Mouse (Mus musculus): ENCODE results near the gene Pknox2. TPM values are rescaled to one million over a fixed set of nuclear protein-coding genes. Genes with fewer than 3 reads are reported as not detected.

The Pknox2 gene
- polyA plus RNA-seq, 1 experiment from 2014 or later: 11.4 TPM

DNA sequence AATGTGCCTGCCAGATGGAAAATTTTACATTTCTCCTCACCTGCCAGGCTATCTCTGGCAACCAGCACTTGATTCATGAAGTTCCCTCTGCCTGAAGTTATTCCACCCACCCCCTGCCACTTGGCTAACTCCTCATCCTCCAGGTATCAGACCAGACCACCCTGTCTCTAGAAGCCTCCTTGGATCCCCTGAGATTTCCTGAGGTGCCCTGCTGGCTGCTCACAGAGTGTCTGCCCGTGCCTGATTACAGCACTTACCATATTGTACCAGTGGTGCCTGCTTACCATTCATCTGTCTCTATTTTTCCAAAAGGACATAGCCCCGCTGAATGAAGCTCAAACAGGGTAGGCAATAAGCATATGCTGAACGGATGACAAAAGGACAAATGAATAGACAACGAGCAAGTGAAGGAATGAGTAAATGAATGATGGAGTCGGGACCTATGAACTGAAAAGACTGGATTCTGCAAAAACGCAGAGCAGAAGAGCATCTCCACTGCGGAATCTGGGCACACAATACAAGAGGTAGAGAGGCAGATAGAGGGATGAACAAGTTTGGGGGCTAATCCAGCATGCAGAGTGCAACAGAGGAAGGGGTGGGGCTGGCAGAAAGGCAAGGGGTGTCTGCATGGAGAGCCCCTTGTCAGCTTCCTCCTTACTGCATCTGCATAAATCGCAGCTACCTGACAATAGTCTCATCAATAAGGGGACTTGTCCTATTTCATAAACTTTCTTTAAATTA, 80.3 kb downstream of the Pknox2 start:
- Histone ChIP-seq H3K4me1 (0 out of 2 replicates have a peak, but pooled peaks cover 3% of the 10 kb centered on the region), H3K27ac (no peak overlapping the region), H3K27me3 (no peaks in the 10 kb centered on the region), H3K9ac (no peak overlapping the region), H3K9me3 (no peaks in the 10 kb centered on the region), H3K36me3 (no peaks in the 10 kb centered on the region), H3K4me2 (no peak overlapping the region), H3K4me3 (no peak overlapping the region)
- WGBS: 73% methylated on average over 8 of the region's 8 CpGs
- ATAC-seq (ENCODE audit: borderline replicate concordance, extremely low read depth, low FRiP score, low TSS enrichment): no peak

GRCm38 (mm10) chr9:37061627-37062026, 85.6 kb downstream of the Pknox2 start:
- Histone ChIP-seq H3K36me3 (no peaks in the 10 kb centered on the region), H3K27ac (no peak overlapping the region), H3K27me3 (no peaks in the 10 kb centered on the region), H3K9ac (no peak overlapping the region), H3K4me3 (no peak overlapping the region), H3K9me3 (no peaks in the 10 kb centered on the region), H3K4me1 (0 out of 2 replicates have a peak, but pooled peaks cover 9% of the 10 kb centered on the region), H3K4me2 (no peak overlapping the region)
- 51% methylated on average over 2 of the region's 2 CpGs for WGBS
- no peak for ATAC-seq (ENCODE audit: borderline replicate concordance, extremely low read depth, low FRiP score, low TSS enrichment)

DNA sequence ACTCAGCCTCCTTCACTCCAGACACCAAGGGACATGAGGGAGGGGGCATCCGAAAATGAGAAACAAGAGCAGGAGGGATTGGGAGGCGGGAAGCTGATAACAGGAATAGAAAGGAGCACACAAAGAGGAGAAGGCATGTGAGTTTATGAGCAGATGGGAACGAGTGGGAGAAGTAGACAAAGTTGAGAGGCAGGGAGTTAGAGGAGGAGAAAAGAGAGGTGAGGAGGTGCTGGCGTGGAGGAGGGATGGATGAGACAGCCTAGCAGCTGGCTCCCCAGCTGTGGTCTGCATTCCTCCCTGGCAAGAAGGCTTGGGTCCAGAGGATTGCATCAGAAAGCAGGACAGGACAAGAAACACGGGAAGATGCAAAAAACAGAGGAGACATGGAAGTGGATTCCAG, 92.5 kb downstream of the Pknox2 start:
- H3K9ac ChIP-seq: no peak overlapping the region
- H3K4me3 ChIP-seq: no peak overlapping the region
- no peaks in the 10 kb centered on the region for H3K27me3 ChIP-seq
- WGBS: 17% methylated on average over 5 of the region's 5 CpGs
- peak; percentile 36; the same call in 1 of the 2 replicates for ATAC-seq (ENCODE audit: borderline replicate concordance, extremely low read depth, low FRiP score, low TSS enrichment)
- H3K4me2 ChIP-seq: peak overlapping the region; percentile 49
- peak overlapping the region; percentile 71 for H3K27ac ChIP-seq
- no peaks in the 10 kb centered on the region for H3K9me3 ChIP-seq
- H3K4me1 ChIP-seq: peaks cover 40% of the 10 kb centered on the region
- no peaks in the 10 kb centered on the region for H3K36me3 ChIP-seq

GRCm38 (mm10) chr9:37053601-37054512, 93.3 kb downstream of the Pknox2 start:
- no peaks in the 10 kb centered on the region for H3K9me3 ChIP-seq
- peak; percentile 91 for ATAC-seq (ENCODE audit: borderline replicate concordance, extremely low read depth, low FRiP score, low TSS enrichment)
- peaks cover 38% of the 10 kb centered on the region for H3K4me1 ChIP-seq
- no peaks in the 10 kb centered on the region for H3K27me3 ChIP-seq
- H3K4me3 ChIP-seq: no peak overlapping the region; the same call in 1 of the 2 replicates
- H3K9ac ChIP-seq: no peak overlapping the region
- H3K4me2 ChIP-seq: peak overlapping the region; percentile 49
- WGBS: 10% methylated on average over 21 of the region's 21 CpGs
- H3K27ac ChIP-seq: peak overlapping the region; percentile 72
- H3K36me3 ChIP-seq: no peaks in the 10 kb centered on the region

DNA sequence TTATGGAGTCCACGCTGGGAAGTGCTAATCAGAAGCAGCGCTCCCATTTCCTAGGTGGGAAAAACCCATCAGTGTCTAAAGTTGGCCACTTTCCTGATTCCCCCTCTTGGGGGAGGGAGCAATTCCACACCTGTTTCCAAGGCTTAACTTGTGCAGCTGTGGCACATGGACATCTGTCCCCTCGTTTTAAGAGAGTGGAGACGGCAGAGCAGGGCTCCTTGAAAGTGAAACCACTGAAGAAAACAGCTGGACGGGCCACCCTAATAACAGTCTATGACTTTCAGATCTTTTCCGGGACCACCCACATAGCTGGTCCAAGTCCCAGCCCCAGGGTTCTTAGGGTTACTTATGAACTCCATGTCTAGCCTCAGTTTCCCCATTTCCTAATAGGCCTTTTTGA, 94.2 kb downstream of the Pknox2 start:
- H3K9ac ChIP-seq: no peak overlapping the region
- no peak for ATAC-seq (ENCODE audit: borderline replicate concordance, extremely low read depth, low FRiP score, low TSS enrichment)
- H3K27me3 ChIP-seq: no peaks in the 10 kb centered on the region
- no peak overlapping the region for H3K4me3 ChIP-seq
- peak overlapping the region; percentile 35 for H3K4me2 ChIP-seq
- peaks cover 34% of the 10 kb centered on the region for H3K4me1 ChIP-seq
- WGBS: 28% methylated on average over 6 of the region's 6 CpGs
- H3K36me3 ChIP-seq: no peaks in the 10 kb centered on the region
- no peaks in the 10 kb centered on the region for H3K9me3 ChIP-seq
- peak overlapping the region; percentile 72 for H3K27ac ChIP-seq

DNA sequence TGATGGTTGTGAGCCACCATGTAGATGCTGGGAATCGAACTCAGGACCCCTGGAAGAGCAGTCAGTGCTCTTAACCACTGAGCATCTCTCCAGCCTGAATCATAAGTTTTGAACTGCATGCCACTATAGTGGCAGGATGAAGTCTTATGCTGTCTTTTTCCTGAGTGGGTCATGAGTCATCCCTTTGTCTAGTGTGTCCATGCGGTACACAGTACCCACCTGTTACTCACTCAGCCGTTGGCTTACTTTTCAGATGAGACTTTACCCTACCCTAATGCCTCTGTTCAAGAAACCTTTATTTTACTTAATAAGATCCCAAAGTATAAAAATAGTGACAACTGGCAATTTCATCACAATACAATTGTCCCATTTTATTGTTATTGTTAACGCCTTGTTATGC, 95.5 kb downstream of the Pknox2 start:
- H3K9ac ChIP-seq: no peak overlapping the region
- no peaks in the 10 kb centered on the region for H3K27me3 ChIP-seq
- no peak overlapping the region for H3K4me3 ChIP-seq
- no peak overlapping the region for H3K27ac ChIP-seq
- H3K4me1 ChIP-seq: peaks cover 36% of the 10 kb centered on the region
- WGBS: 92% methylated on average over 4 of the region's 4 CpGs
- H3K9me3 ChIP-seq: no peaks in the 10 kb centered on the region
- no peak overlapping the region for H3K4me2 ChIP-seq
- no peak for ATAC-seq (ENCODE audit: borderline replicate concordance, extremely low read depth, low FRiP score, low TSS enrichment)
- no peaks in the 10 kb centered on the region for H3K36me3 ChIP-seq

DNA sequence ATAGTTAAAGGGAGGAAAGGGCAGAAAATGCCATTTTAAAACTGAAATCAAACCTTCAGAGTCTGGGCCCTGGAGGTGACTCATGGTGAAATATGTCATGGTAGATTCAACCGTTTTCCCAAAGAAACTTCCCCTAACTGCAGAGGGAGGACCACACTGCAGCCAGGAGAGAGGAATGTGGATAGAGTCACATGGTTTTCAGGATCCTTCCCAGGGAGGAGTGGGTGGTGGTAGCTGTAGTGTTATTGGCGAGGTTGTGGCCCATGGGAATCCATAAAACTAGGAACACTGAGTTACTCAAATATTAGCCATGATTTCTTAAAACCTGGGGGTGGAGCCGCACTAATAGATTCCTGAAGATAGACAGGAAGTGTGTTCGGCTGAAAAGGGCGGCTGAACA, 99.7 kb downstream of the Pknox2 start:
- no peaks in the 10 kb centered on the region for H3K27me3 ChIP-seq
- no peaks in the 10 kb centered on the region for H3K9me3 ChIP-seq
- no peak overlapping the region for H3K9ac ChIP-seq
- no peaks in the 10 kb centered on the region for H3K36me3 ChIP-seq
- H3K4me1 ChIP-seq: peaks cover 7% of the 10 kb centered on the region
- H3K4me3 ChIP-seq: no peak overlapping the region
- H3K27ac ChIP-seq: no peak overlapping the region
- H3K4me2 ChIP-seq: no peak overlapping the region
- ATAC-seq (ENCODE audit: borderline replicate concordance, extremely low read depth, low FRiP score, low TSS enrichment): no peak
- WGBS: 49% methylated on average over 5 of the region's 5 CpGs

DNA sequence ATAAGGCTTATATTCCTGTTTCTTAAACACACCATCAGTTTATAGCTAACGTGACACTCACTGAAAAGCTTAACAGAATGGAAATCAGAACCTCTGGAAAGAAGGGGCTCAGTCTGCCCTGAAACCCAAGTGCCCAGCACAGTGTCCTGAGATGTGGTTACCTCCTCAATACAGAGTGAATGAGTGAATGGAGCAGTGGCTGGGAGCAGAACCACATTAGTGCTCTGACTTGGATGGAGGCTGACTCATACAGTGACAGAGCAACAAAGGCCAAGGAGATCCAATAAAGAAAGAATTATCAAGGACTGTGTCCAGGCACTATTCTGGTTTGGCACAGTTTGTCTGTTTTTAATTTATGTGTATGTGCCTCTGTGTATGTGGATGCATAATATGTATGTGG, 101.3 kb downstream of the Pknox2 start:
- H3K36me3 ChIP-seq: no peaks in the 10 kb centered on the region
- no peaks in the 10 kb centered on the region for H3K27me3 ChIP-seq
- H3K9me3 ChIP-seq: no peaks in the 10 kb centered on the region
- H3K9ac ChIP-seq: no peak overlapping the region
- H3K4me2 ChIP-seq: no peak overlapping the region
- no peak overlapping the region for H3K27ac ChIP-seq
- ATAC-seq (ENCODE audit: borderline replicate concordance, extremely low read depth, low FRiP score, low TSS enrichment): no peak
- 0 out of 2 replicates have a peak, but pooled peaks cover 5% of the 10 kb centered on the region for H3K4me1 ChIP-seq
- 81% methylated on average over 1 of the region's 1 CpGs for WGBS
- H3K4me3 ChIP-seq: no peak overlapping the region

- WGBS: 54% methylated on average over 1 of the region's 1 CpGs
- no peak for ATAC-seq (ENCODE audit: borderline replicate concordance, extremely low read depth, low FRiP score, low TSS enrichment)
Observed at GRCm38 (mm10) chr9:37044165-37044564, 103.0 kb downstream of the Pknox2 start.

DNA sequence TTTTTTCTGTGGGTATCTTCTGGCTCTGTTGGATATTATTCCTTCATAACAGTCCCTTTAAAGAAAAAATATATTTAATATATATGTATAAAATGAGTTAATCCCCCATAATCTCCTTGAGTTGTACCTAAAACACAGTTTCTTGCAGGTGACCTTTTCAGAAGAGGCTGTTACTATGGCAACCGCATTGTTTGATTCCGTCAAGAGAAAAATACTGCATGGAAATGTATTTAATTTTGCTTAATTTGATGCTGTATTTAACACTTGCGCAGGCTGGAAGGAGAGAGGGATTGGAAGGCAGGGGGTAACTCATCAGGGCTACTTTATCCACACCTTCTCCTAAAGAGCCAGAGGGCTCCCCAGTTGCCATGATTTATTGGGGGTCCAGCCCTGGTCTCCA, 108.3 kb downstream of the Pknox2 start:
- Histone ChIP-seq H3K27ac (no peak overlapping the region), H3K4me3 (no peak overlapping the region), H3K27me3 (no peaks in the 10 kb centered on the region), H3K4me1 (0 out of 2 replicates have a peak, but pooled peaks cover 10% of the 10 kb centered on the region), H3K36me3 (no peaks in the 10 kb centered on the region), H3K4me2 (no peak overlapping the region), H3K9ac (no peak overlapping the region), H3K9me3 (no peaks in the 10 kb centered on the region)
- 84% methylated on average over 3 of the region's 3 CpGs for WGBS
- ATAC-seq (ENCODE audit: borderline replicate concordance, extremely low read depth, low FRiP score, low TSS enrichment): no peak

More at GRCm38 (mm10) chr9:37044165-37044564, 103.0 kb downstream of the Pknox2 start:
- H3K9ac ChIP-seq: no peak overlapping the region
- H3K9me3 ChIP-seq: no peaks in the 10 kb centered on the region
- H3K36me3 ChIP-seq: no peaks in the 10 kb centered on the region
- H3K4me3 ChIP-seq: no peak overlapping the region
- 0 out of 2 replicates have a peak, but pooled peaks cover 5% of the 10 kb centered on the region for H3K4me1 ChIP-seq
- H3K27me3 ChIP-seq: no peaks in the 10 kb centered on the region
- no peak overlapping the region for H3K27ac ChIP-seq
- no peak overlapping the region for H3K4me2 ChIP-seq

DNA sequence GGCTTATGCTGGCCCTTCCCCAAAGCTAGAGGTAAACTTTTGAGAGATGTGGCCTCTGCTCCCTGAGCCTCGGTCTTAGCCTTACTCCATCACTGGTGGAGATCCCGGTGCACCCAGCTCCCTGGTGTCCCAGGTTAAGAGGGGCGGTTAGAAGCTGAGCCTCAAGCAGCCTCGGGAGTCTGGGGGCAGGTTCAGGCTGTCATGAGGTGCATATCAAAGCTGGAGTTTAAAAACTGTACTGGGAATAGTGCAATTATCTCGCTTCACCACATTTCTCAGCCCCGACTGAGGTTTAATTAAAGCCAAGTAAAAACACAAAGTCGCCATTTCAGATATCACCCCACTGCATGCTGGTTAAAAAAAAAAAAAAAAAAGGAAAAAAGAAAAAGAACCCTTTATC, 108.8 kb downstream of the Pknox2 start:
- no peaks in the 10 kb centered on the region for H3K9me3 ChIP-seq
- H3K4me1 ChIP-seq: 0 out of 2 replicates have a peak, but pooled peaks cover 10% of the 10 kb centered on the region
- no peaks in the 10 kb centered on the region for H3K27me3 ChIP-seq
- no peak for ATAC-seq (ENCODE audit: borderline replicate concordance, extremely low read depth, low FRiP score, low TSS enrichment)
- no peak overlapping the region for H3K27ac ChIP-seq
- H3K36me3 ChIP-seq: no peaks in the 10 kb centered on the region
- no peak overlapping the region for H3K4me3 ChIP-seq
- no peak overlapping the region for H3K4me2 ChIP-seq
- no peak overlapping the region for H3K9ac ChIP-seq
- WGBS: 51% methylated on average over 7 of the region's 7 CpGs

- H3K4me3 ChIP-seq: no peak overlapping the region
- H3K9ac ChIP-seq: no peak overlapping the region
- no peak overlapping the region for H3K27ac ChIP-seq
- H3K36me3 ChIP-seq: no peaks in the 10 kb centered on the region
- no peak overlapping the region for H3K4me2 ChIP-seq
- no peaks in the 10 kb centered on the region for H3K27me3 ChIP-seq
- H3K4me1 ChIP-seq: 0 out of 2 replicates have a peak, but pooled peaks cover 10% of the 10 kb centered on the region
- no peaks in the 10 kb centered on the region for H3K9me3 ChIP-seq
- no peak for ATAC-seq (ENCODE audit: borderline replicate concordance, extremely low read depth, low FRiP score, low TSS enrichment)
- 48% methylated on average over 12 of the region's 12 CpGs for WGBS
Observed at GRCm38 (mm10) chr9:37037405-37037804, 109.8 kb downstream of the Pknox2 start.
